Mouse (Mus musculus) Patski (cell line): ENCODE results near the gene Tpo. TPM values are rescaled to one million over a fixed set of nuclear protein-coding genes. Genes with fewer than 3 reads are reported as not detected.

Experiments used
- ATAC-seq: fragments of 100-300 bp; one replicate; pipeline ENCODE4 v1.8.0; 2021
- CTCF ChIA-PET: fragments of 350-600 bp; sonication (Branson Sonifier 250); formaldehyde crosslinking; loops from one replicate; lab custom pipeline; 2022; ENCODE audit warnings: inconsistent platforms; lab: Charles Lee
- POLR2A ChIA-PET: fragments of 350-600 bp; sonication (Branson Sonifier 250); formaldehyde crosslinking; loops from one replicate; lab custom pipeline; 2022; ENCODE audit warnings: antibody characterized with exemption, inconsistent platforms; lab: Charles Lee
- DNase-seq: peaks from one replicate; pipeline ENCODE4 v3.0.0-alpha.2; 2011; ENCODE audit warnings: low read depth, low spot score
- H3K27me3 ChIP-seq: fragments of 371-371 bp; one replicate; pipeline ENCODE4 v1.5.1; 2021
- CTCF ChIP-seq: fragments of 100-300 bp; IDR thresholded peaks from one replicate; pipeline ENCODE4 v1.5.1; 2021
- in situ Hi-C: fragments of 300-500 bp; cut with MboI; formaldehyde crosslinking; loops from 3 replicates; pipeline ENCODE4 v1.11.1; 2018; ENCODE audit warnings: low pct_unique_long_range_greater_than_20kb, mixed read lengths
- polyA plus RNA-seq: library from polyadenylated mRNA; unstranded; gene quantifications from one replicate; pipeline ENCODE4 v1.2.3, GENCODE M21; 2021

Tpo gene
- not detected for polyA plus RNA-seq

DNA sequence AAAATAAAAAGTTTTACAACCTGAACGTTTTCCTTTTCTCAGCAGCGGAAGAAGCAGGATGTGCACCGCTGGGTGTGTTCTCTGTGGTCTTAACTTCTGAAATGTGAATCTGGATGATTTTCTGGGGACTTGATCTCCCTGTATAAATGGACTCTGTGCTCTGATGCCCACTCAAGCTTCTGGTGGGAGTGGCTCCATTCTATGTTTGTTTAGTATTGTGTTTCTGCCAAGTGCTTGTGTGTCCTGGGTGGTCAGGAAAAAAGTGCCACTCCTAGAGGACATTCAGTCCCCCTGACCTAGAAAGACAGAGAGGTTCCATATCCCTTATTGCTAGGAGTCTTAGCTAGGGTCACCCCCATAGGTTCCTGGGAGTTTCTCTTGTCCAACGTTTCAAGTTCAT, at the start of gene Tpo:
Tpo (minus strand) TSS at position 101 of the 400 bp plus-strand sequence.
- no peak for DNase-seq
- CTCF ChIA-PET, result no interaction called here
- peaks cover 40% of the 10 kb centered on the region for H3K27me3 ChIP-seq
- no peak for TF ChIP-seq CTCF
- POLR2A ChIA-PET, result no interaction called here
- in situ Hi-C loops, result no loop called here
- no peak for ATAC-seq

DNA sequence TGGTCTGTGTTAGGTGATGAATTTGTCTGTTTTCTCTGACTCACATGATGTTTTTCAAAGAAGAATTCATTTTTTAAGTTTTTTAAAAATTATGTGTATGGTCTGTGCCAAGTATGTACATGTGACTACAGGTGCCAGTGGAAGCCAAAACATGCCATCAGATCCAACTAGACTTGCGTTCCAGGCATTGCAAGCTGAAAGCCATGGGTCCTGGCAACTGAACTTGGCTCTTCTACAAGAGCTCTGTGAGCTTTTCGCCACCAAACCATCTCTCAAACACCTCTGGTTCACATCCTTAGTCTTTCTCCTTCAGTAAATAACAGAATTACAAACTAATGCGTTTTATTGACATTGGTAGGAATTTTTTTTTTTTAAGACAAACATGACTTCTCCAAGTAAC, 49.3 kb upstream of the Tpo start:
- no peak for ATAC-seq
- peaks cover 9% of the 10 kb centered on the region for H3K27me3 ChIP-seq
- in situ Hi-C loops, result no loop called here
- no peak for TF ChIP-seq CTCF
- POLR2A ChIA-PET, result no interaction called here
- CTCF ChIA-PET, result no interaction called here
- no peak for DNase-seq

DNA sequence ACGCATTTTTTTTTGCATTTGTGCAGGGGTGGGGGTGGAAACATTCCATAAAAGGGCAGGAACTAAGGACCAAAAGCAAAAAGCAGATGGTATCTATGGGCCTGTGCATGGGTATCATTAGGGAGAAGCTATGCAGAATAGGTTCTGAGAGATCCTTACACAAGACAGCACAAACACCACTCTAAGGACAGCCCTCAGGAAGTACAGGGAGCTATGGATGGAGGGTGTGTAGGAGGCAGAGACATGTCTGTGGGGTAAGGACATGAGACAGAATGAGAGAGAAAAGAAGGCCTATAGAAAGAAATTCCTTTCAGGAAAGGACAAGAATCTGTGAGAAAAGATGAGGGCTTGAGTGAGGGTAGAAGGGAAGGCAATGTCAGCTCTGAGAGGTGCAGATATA, 47.2 kb upstream of the Tpo start:
- in situ Hi-C loops, result no loop called here
- ATAC-seq, result no peak
- CTCF ChIA-PET, result no interaction called here
- no peak for DNase-seq
- peaks cover 11% of the 10 kb centered on the region for H3K27me3 ChIP-seq
- TF ChIP-seq CTCF, result no peak
- POLR2A ChIA-PET, result no interaction called here

DNA sequence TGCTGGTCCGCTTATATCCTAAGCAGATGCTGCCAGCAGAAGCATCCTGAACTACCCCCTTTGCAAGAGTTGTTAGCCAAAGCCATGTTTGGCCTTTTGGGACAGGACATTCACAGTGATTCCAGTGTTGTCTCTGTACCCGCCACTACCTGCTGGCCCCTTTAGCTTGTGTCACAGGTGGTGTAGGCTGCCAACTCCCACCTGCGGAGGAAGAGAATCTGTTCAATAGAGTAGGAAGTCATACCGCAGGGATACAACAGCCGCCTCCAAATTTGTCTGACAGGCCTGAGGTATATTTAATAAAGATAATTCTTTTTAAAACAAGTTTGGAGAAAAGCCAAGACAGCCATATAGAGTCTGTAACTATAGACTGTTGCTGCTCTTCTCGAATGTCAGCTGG, 45.5 kb upstream of the Tpo start:
- ATAC-seq (no peak), DNase-seq (no peak)
- ChIA-PET CTCF (no interaction called here), POLR2A (no interaction called here)
- no peak for TF ChIP-seq CTCF
- in situ Hi-C loops, result no loop called here
- H3K27me3 ChIP-seq, result peaks cover 7% of the 10 kb centered on the region

DNA sequence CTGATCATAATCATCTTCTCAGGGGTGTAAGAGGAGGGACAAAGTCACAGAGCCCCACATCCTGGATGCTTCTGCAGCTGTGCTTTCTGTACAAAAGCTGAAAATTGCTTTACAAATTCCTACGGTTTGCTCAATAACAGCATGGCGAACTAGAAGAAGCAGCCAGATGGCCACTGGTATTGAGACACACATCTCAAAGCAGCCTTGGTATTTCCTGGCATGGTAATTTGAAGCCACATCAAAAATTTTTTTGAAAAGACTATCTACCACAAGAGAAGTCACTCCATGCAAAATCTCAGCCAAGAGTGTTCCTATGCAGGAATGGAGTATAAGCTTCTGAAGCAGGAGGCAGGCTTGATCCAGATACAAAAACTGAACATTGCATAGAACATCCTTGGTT, 45.1 kb upstream of the Tpo start:
- no peak for DNase-seq
- ChIA-PET POLR2A (no interaction called here), CTCF (no interaction called here)
- TF ChIP-seq CTCF, result no peak
- no peak for ATAC-seq
- in situ Hi-C loops, result no loop called here
- peaks cover 7% of the 10 kb centered on the region for H3K27me3 ChIP-seq

DNA sequence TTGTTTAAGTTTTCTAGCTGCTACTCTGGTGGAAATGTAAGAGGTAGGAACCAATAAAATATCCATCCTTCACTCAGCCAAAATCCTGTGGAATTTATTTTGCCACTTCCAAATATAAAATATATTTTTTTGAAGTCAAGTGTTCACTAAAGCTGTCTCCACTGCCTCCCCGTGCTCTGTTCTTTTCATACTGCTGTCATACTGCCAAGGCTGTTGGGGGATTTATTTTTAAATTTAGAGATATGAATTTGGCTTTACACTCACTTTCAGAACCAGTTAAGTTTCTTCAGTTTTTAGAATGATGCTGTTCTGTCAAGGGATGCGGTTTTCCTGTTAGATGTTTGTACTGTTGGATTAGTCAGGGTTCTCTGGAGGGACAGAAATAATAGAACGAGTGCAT, 36.1 kb upstream of the Tpo start:
- ChIA-PET CTCF (no interaction called here), POLR2A (no interaction called here)
- no peak for DNase-seq
- peaks cover 18% of the 10 kb centered on the region for H3K27me3 ChIP-seq
- TF ChIP-seq CTCF, result no peak
- in situ Hi-C loops, result no loop called here
- no peak for ATAC-seq

DNA sequence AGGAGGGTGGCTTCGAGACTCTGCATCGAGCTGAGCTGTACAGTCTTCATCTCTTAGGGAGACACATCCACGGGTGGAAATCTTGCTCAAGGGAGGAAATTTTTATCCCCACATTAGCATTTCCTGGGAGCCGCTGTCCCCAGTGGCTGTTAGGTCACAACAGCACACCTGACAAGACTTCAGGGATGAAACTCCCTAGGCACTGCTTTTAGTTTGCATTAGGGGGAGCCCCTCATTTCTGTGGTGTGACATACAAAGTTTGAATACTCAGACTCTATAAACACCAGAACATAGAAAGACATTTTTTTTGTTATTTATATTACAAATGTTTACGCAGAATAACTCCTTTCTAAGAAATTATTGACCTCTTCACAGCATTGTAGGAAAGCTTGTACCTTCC, 32.1 kb upstream of the Tpo start:
- peaks cover 22% of the 10 kb centered on the region for H3K27me3 ChIP-seq
- ChIA-PET CTCF (no interaction called here), POLR2A (no interaction called here)
- in situ Hi-C loops, result no loop called here
- DNase-seq, result no peak
- no peak for ATAC-seq
- no peak for TF ChIP-seq CTCF

DNA sequence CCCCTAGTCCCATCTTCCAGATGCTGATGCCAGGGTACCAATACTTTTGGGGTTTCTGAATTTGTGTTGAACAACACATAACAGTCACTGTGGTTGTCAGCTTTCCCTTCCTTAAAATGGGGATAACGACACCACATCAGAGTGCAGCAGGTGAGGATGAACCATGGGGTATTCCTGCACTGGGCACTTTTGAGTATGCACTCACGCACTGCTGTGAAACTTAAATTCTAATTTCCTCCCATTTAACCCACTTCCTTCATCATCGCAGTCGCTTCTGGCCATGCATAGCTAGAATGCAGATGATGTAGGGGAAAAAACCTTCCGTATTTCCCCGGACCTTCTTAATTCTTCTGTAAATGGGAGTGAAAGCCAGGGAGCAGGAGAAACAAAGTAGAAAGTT, 31.6 kb upstream of the Tpo start:
- in situ Hi-C loops, result no loop called here

DNA sequence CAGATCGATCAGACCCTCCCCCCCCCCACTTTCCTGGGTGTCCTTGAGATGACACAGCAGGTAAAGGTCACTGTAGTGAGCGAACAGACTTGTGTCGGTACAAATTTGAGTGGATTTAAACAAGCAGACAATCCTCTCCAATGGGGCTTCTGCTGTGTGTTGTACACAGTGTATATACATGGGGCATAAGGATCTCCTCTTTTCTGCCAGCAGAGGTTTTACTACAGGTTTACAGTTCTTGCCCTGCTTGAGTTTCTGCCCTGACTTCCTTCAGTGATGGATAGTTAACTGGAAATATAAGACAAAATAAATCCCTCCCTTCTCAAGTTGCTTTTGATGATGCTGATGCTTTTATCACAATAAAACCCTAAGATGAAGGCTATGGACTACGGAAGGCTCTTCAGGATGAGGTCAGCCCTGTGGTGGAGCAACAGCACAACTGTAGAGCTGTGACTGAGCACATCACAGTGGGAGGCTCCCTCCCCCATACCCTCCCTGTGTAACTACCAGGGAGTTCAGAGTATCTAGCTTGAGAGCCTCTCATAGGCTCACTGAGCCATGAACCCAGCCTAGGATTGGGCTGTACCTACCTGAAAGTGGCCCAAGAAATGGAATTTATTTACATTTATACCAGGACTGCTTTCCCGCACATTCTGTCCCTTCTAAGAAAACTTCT, 29.4 kb upstream of the Tpo start:
- in situ Hi-C loops, result no loop called here
- CTCF ChIA-PET, result no interaction called here
- peaks cover 14% of the 10 kb centered on the region for H3K27me3 ChIP-seq
- ATAC-seq (no peak), DNase-seq (no peak)
- no peak for TF ChIP-seq CTCF
- POLR2A ChIA-PET, result no interaction called here

More for the DNA sequence above, 31.6 kb upstream of the Tpo start:
- ChIA-PET POLR2A (no interaction called here), CTCF (no interaction called here)
- no peak for TF ChIP-seq CTCF
- ATAC-seq (no peak), DNase-seq (no peak)
- peaks cover 22% of the 10 kb centered on the region for H3K27me3 ChIP-seq

DNA sequence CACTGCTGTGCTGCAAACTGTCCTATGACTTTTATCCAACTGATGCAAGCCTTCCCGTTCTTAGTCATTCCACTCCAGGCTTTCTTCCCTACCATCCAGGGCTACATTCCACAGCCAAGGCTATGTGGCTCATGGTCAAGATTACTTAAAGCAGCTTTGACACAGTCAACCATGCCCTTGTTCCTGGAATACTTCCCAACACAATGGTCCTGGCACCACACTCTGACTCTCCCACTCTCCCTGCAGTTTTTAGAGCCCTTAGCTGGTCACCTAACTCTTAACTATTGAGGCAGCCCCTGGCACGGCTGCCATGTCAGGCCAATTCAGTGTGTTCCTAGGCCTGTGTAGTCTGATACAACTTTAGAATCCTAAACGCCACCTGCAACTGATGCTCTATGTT, 28.1 kb upstream of the Tpo start:
- DNase-seq (no peak), ATAC-seq (no peak)
- CTCF ChIA-PET, result no interaction called here
- no peak for TF ChIP-seq CTCF
- H3K27me3 ChIP-seq, result peaks cover 15% of the 10 kb centered on the region
- in situ Hi-C loops, result no loop called here
- POLR2A ChIA-PET, result no interaction called here

DNA sequence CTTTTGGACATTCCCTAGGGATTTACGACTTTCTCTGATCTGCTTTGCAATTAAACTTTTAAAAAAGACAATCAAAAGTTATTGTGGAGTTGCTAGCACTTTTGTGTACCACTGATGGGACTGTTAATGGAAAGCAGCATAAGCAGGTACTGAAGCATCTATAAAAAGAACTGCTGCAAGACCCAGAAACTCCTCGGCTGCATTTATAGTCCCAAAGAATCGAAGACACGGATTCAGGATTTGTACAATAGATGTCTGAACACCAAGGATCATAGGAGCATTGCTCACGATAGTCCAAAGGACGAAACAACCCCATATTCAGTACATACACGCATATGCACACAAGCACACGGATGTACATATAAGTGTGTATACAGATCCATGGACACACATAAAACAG, 27.4 kb upstream of the Tpo start:
- no peak for ATAC-seq
- in situ Hi-C loops, result no loop called here
- CTCF ChIA-PET, result no interaction called here
- POLR2A ChIA-PET, result no interaction called here
- peaks cover 15% of the 10 kb centered on the region for H3K27me3 ChIP-seq
- TF ChIP-seq CTCF, result no peak
- no peak for DNase-seq

DNA sequence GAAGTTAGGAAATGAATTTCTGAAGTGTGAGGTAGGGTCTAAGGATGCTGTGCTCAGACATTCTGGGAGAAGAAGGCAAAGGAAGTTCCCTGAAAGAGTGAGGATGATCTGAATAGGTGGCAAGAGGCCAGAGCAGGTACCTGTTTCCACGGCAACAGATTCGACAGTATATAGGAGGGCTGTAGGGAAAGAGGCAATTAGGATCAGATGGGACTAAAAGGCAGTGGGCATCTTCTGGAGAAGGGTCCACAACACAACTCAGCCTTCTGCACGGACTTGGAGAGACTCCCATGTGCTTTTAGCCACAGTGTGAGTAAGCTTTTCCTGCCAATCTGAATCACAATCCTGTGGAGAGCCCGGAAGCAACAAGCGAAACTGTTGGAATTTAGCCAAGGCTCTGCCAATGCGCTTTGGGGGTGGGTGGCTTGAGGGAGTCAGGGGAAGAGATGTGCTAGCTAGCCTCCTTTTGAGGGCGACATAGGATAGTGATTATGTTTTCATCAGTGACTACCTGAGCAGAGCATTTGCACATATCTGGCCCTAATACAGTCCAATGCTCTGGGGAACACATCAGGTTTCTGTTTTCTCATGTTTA, 21.8 kb upstream of the Tpo start:
- POLR2A ChIA-PET, result no interaction called here
- CTCF ChIA-PET, result no interaction called here
- TF ChIP-seq CTCF, result no peak
- DNase-seq, result no peak
- H3K27me3 ChIP-seq, result peaks cover 17% of the 10 kb centered on the region
- no peak for ATAC-seq
- in situ Hi-C loops, result no loop called here
